Mouse (Mus musculus) intestine, embryonic 16.5 days (tissue): ENCODE data around the gene Gm21818. TPM values are rescaled to one million over a fixed set of nuclear protein-coding genes. Genes with fewer than 3 reads are reported as not detected.
"Not testable (repeated sequence)": the region's sequence is repeated elsewhere in the genome, so short reads cannot be mapped to it uniquely, and the experiment has no call there.

Source experiments
- ATAC-seq: fragments of 200-750 bp; cut with Nextera tagmentation; 2 replicates; pipeline ENCODE4 v1.8.0; 2017; ENCODE audit warnings: moderate TSS enrichment, moderate library complexity
- H3K27ac ChIP-seq: fragments of 300-500 bp; sonication (generic); 2 replicates; pipeline ENCODE4 v1.5.1; 2014; ENCODE audit warnings: mild to moderate bottlenecking, low read length
- H3K27me3 ChIP-seq: fragments of 300-500 bp; sonication (generic); replicated peaks from 2 replicates; pipeline ENCODE4 v1.6.1; 2014; ENCODE audit warnings: low read length, control low read depth, mixed read lengths; ENCODE audit not compliant: control insufficient read depth, insufficient read depth
- H3K36me3 ChIP-seq: fragments of 300-500 bp; sonication (generic); 2 replicates; pipeline ENCODE4 v1.6.1; 2014; ENCODE audit warnings: low read length, control low read depth; ENCODE audit not compliant: control insufficient read depth, insufficient read depth
- H3K4me1 ChIP-seq: fragments of 300-500 bp; sonication (generic); 2 replicates; pipeline ENCODE4 v1.6.1; 2014; ENCODE audit warnings: low read length, control low read depth, mixed read lengths; ENCODE audit not compliant: control insufficient read depth, insufficient read depth
- H3K4me2 ChIP-seq: fragments of 300-500 bp; sonication (generic); 2 replicates; pipeline ENCODE4 v1.6.1; 2014; ENCODE audit warnings: low read depth, low read length, control low read depth
- H3K4me3 ChIP-seq: fragments of 300-500 bp; sonication (generic); 2 replicates; pipeline ENCODE4 v1.5.1; 2014; ENCODE audit warnings: mild to moderate bottlenecking, low read length
- H3K9ac ChIP-seq: fragments of 300-500 bp; sonication (generic); 2 replicates; pipeline ENCODE4 v1.6.1; 2014; ENCODE audit warnings: low read depth, low read length
- H3K9me3 ChIP-seq: fragments of 300-500 bp; sonication (generic); 2 replicates; pipeline ENCODE4 v1.6.1; 2016; ENCODE audit warnings: low read length, control low read depth; ENCODE audit not compliant: control insufficient read depth
- WGBS: fragments of 180-500 bp; shearing (Covaris S2); extraction: QIAGEN DNeasy Blood & Tissue Kit; methylation state at CpG from one replicate; pipeline ENCODE4 v1.1.7; 2014; 5-methylcytosine and 5-hydroxymethylcytosine counted together
- polyA plus RNA-seq: library from polyadenylated mRNA; unstranded; fragments of >200 nt; fragmentation: Nextera tagmentation; extraction: Ambion mirVana; gene quantifications from 2 replicates; pipeline ENCODE4 v1.2.1, GENCODE M21; 2015

The Gm21818 gene
- polyA plus RNA-seq, 1 experiment from 2014 or later: not detected

DNA sequence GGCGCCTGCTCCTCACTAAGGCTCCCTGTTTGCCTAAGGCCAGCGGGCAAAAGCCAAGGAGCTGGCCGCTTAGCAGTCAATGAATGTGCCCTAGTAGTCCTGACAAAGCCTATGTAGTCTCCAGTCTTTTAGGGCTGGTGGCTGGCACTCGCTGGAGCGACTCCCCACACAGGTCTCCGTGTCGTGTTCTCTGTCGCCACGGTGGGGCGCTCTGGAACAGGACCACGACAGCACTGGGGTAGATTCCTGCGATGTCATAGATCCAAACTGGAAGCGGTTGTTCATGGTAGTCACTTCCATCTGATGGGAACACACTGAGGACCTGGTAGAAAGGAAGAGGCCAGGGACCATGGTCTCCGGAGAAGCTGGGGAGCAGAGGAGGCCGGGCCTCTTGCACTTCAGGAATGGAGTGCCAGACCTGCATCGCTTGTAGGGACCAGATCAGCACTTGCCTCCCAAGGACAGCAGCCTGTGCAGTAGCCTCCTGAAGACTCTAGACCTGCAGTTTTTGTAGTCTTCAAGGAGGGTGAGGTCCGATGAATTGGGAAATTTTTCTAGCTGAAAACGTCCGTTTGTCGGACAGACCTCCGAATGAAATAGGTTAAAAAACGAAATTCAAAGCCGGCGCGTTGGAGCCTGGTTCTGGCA, 50.9 kb downstream of the Gm21818 start:
- H3K9me3 ChIP-seq, H3K36me3 ChIP-seq, H3K9ac ChIP-seq, ATAC-seq, H3K27me3 ChIP-seq, H3K4me1 ChIP-seq, H3K4me2 ChIP-seq, H3K4me3 ChIP-seq, H3K27ac ChIP-seq: not testable (repeated sequence)
- WGBS: 92% methylated on average over 16 of the region's 25 CpGs

Other genes starting within 250 kb of the Gm21818 start
- gene Gm21761, start 243.2 kb upstream of the Gm21818 start, polyA plus RNA-seq: not detected in 2 replicates
- gene B020031M17Rik, start 221.6 kb upstream of the Gm21818 start, polyA plus RNA-seq: not detected in 2 replicates
- not detected in 2 replicates for gene Gm36079, start 145.4 kb upstream of the Gm21818 start, polyA plus RNA-seq
- gene Gm21188, start 120.2 kb upstream of the Gm21818 start, polyA plus RNA-seq: not detected in 2 replicates
- not detected in 2 replicates for gene Gm20767, start 32.2 kb upstream of the Gm21818 start, polyA plus RNA-seq
- not detected in 2 replicates for gene Gm21762, start 43.5 kb downstream of the Gm21818 start, polyA plus RNA-seq
- not detected in 2 replicates for gene Gm21731, start 66.7 kb downstream of the Gm21818 start, polyA plus RNA-seq
- not detected in 2 replicates for gene AF067061, start 90.7 kb downstream of the Gm21818 start, polyA plus RNA-seq
- gene BC147527, start 128.0 kb downstream of the Gm21818 start, polyA plus RNA-seq: 0.48 and 0.80 TPM in 2 replicates
- not detected in 2 replicates for gene Tcstv3, start 144.4 kb downstream of the Gm21818 start, polyA plus RNA-seq